Mouse (Mus musculus): ENCODE data around the gene Ifi202b. TPM values are rescaled to one million over a fixed set of nuclear protein-coding genes. Genes with fewer than 3 reads are reported as not detected.
"Not testable (repeated sequence)": the region's sequence is repeated elsewhere in the genome, so short reads cannot be mapped to it uniquely, and the experiment has no call there.

Ifi202b gene
- total RNA-seq (2014; rRNA removed) (not detected in 2 replicates), polyA plus RNA-seq (2012; rRNA removed) (not detected in 2 replicates)

GRCm38 (mm10) chr1:173982694-173983305 is at the start of gene Ifi202b:
Gene Ifi202b (minus strand): TSS chr1:173982744.
- not testable (repeated sequence) for H3K79me2 ChIP-seq (ENCODE audit: control insufficient read depth, insufficient read depth, low read length); H3K27ac ChIP-seq (replicated peaks; ENCODE audit: insufficient read depth, low read depth, low read length); H3K36me3 ChIP-seq (ENCODE audit: control insufficient read depth, insufficient read depth, low read length); H3K9ac ChIP-seq (ENCODE audit: low read depth, low read length); H3K27me3 ChIP-seq (ENCODE audit: control insufficient read depth, insufficient read depth, low read length); H3K4me1 ChIP-seq (ENCODE audit: control insufficient read depth, insufficient read depth, low read length); H3K4me3 ChIP-seq (ENCODE audit: insufficient read depth, low read depth, low read length); DNase-seq (ENCODE audit: extremely low read depth, low read depth, low spot score)
- WGBS: 79% methylated on average over 6 of the region's 6 CpGs

- 33% methylated on average over 1 of the region's 1 CpGs for WGBS
- Histone ChIP-seq H3K27ac (replicated peaks; ENCODE audit: insufficient read depth, low read depth, low read length) (no peak within 1 kb of the TSS), H3K9ac (ENCODE audit: low read depth, low read length) (no peak within 1 kb of the TSS), H3K79me2 (ENCODE audit: control insufficient read depth, insufficient read depth, low read length) (no peaks in the 10 kb centered on the region), H3K4me3 (ENCODE audit: insufficient read depth, low read depth, low read length) (no peak within 1 kb of the TSS), H3K4me1 (ENCODE audit: control insufficient read depth, insufficient read depth, low read length) (no peaks in the 10 kb centered on the region), H3K27me3 (ENCODE audit: control insufficient read depth, insufficient read depth, low read length) (no peaks in the 10 kb centered on the region), H3K36me3 (ENCODE audit: control insufficient read depth, insufficient read depth, low read length) (no peaks in the 10 kb centered on the region)
- peak; percentile 8 for DNase-seq (ENCODE audit: extremely low read depth, low read depth, low spot score)
- TF ChIP-seq POLR2A (IDR thresholded peaks at IDR 0.05; ENCODE audit: extremely low read depth, insufficient read depth, low read length): no peak
- TF ChIP-seq CTCF (IDR thresholded peaks at IDR 0.05; ENCODE audit: low read depth, low read length): no peak
Measured at GRCm38 (mm10) chr1:174031698-174032097, 49.2 kb upstream of the Ifi202b start, which contains the start of gene Ifi205. Gene Ifi205 (minus strand): TSS chr1:174031810.

GRCm38 (mm10) chr1:174007050-174007449 is 24.5 kb upstream of the Ifi202b start:
- H3K4me3 ChIP-seq (ENCODE audit: insufficient read depth, low read depth, low read length); DNase-seq (ENCODE audit: extremely low read depth, low read depth, low spot score); H3K36me3 ChIP-seq (ENCODE audit: control insufficient read depth, insufficient read depth, low read length); H3K79me2 ChIP-seq (ENCODE audit: control insufficient read depth, insufficient read depth, low read length); H3K27ac ChIP-seq (replicated peaks; ENCODE audit: insufficient read depth, low read depth, low read length); H3K9ac ChIP-seq (ENCODE audit: low read depth, low read length); H3K27me3 ChIP-seq (ENCODE audit: control insufficient read depth, insufficient read depth, low read length); H3K4me1 ChIP-seq (ENCODE audit: control insufficient read depth, insufficient read depth, low read length): not testable (repeated sequence)

- H3K9ac ChIP-seq (ENCODE audit: low read depth, low read length); H3K4me3 ChIP-seq (ENCODE audit: insufficient read depth, low read depth, low read length); H3K27me3 ChIP-seq (ENCODE audit: control insufficient read depth, insufficient read depth, low read length); DNase-seq (ENCODE audit: extremely low read depth, low read depth, low spot score); H3K27ac ChIP-seq (replicated peaks; ENCODE audit: insufficient read depth, low read depth, low read length); H3K79me2 ChIP-seq (ENCODE audit: control insufficient read depth, insufficient read depth, low read length); H3K4me1 ChIP-seq (ENCODE audit: control insufficient read depth, insufficient read depth, low read length); H3K36me3 ChIP-seq (ENCODE audit: control insufficient read depth, insufficient read depth, low read length): not testable (repeated sequence)
- 73% methylated on average over 2 of the region's 3 CpGs for WGBS
Measured at GRCm38 (mm10) chr1:174004352-174005109, 22.0 kb upstream of the Ifi202b start.

GRCm38 (mm10) chr1:173995003-173995402 is 12.5 kb upstream of the Ifi202b start:
- Histone ChIP-seq H3K4me1 (ENCODE audit: control insufficient read depth, insufficient read depth, low read length) (no peaks in the 10 kb centered on the region), H3K79me2 (ENCODE audit: control insufficient read depth, insufficient read depth, low read length) (no peaks in the 10 kb centered on the region), H3K27me3 (ENCODE audit: control insufficient read depth, insufficient read depth, low read length) (no peaks in the 10 kb centered on the region), H3K27ac (replicated peaks; ENCODE audit: insufficient read depth, low read depth, low read length) (no peak overlapping the region), H3K36me3 (ENCODE audit: control insufficient read depth, insufficient read depth, low read length) (no peaks in the 10 kb centered on the region), H3K9ac (ENCODE audit: low read depth, low read length) (no peak overlapping the region), H3K4me3 (ENCODE audit: insufficient read depth, low read depth, low read length) (no peak overlapping the region)
- no peak for DNase-seq (ENCODE audit: extremely low read depth, low read depth, low spot score)
- no peak for TF ChIP-seq POLR2A (IDR thresholded peaks at IDR 0.05; ENCODE audit: extremely low read depth, insufficient read depth, low read length)
- TF ChIP-seq CTCF (IDR thresholded peaks at IDR 0.05; ENCODE audit: low read depth, low read length): no peak
- 77% methylated on average over 4 of the region's 4 CpGs for WGBS

- H3K4me3 ChIP-seq (ENCODE audit: insufficient read depth, low read depth, low read length); H3K27me3 ChIP-seq (ENCODE audit: control insufficient read depth, insufficient read depth, low read length); H3K9ac ChIP-seq (ENCODE audit: low read depth, low read length); H3K36me3 ChIP-seq (ENCODE audit: control insufficient read depth, insufficient read depth, low read length); DNase-seq (ENCODE audit: extremely low read depth, low read depth, low spot score); H3K79me2 ChIP-seq (ENCODE audit: control insufficient read depth, insufficient read depth, low read length); H3K27ac ChIP-seq (replicated peaks; ENCODE audit: insufficient read depth, low read depth, low read length); H3K4me1 ChIP-seq (ENCODE audit: control insufficient read depth, insufficient read depth, low read length): not testable (repeated sequence)
- 16% methylated on average over 3 of the region's 3 CpGs for WGBS
Measured at GRCm38 (mm10) chr1:173981038-173981437, 1.5 kb downstream of the Ifi202b start.

Data from liver, adult 2 months (tissue).